Mouse (Mus musculus) thymus, adult 2 months (tissue): Measurements from ENCODE around the gene Slc6a11. TPM values are rescaled to one million over a fixed set of nuclear protein-coding genes. Genes with fewer than 3 reads are reported as not detected.

ENCODE experiments used
- DNase-seq: peaks from one replicate; pipeline ENCODE4 v3.0.0; 2021
- H3K27ac ChIP-seq: fragments of 200-500 bp; 2 replicates; pipeline ENCODE4 v1.5.1; 2012; ENCODE audit warnings: low read length, control low read depth; ENCODE audit not compliant: control insufficient read depth, insufficient read depth
- H3K27me3 ChIP-seq: fragments of 200-500 bp; 2 replicates; pipeline ENCODE4 v1.6.1; 2012; ENCODE audit warnings: mild to moderate bottlenecking, low read length, moderate library complexity, mixed read lengths; ENCODE audit not compliant: control insufficient read depth, insufficient read depth
- H3K36me3 ChIP-seq: fragments of 200-500 bp; 2 replicates; pipeline ENCODE4 v1.6.1; 2012; ENCODE audit warnings: mild to moderate bottlenecking, low read length, moderate library complexity; ENCODE audit not compliant: control insufficient read depth, insufficient read depth
- H3K4me1 ChIP-seq: fragments of 200-500 bp; replicated peaks from 2 replicates; pipeline ENCODE4 v1.6.1; 2012; ENCODE audit warnings: low read length; ENCODE audit not compliant: control insufficient read depth, insufficient read depth
- H3K4me3 ChIP-seq: fragments of 200-500 bp; 2 replicates; pipeline ENCODE4 v1.5.1; 2012; ENCODE audit warnings: mild to moderate bottlenecking, low read length, control low read depth, moderate library complexity; ENCODE audit not compliant: control insufficient read depth, insufficient read depth
- CTCF ChIP-seq: fragments of 200-500 bp; IDR thresholded peaks from 2 replicates; pipeline ENCODE4 v1.5.1; 2012; ENCODE audit warnings: mild to moderate bottlenecking, control low read depth, low read length, moderate library complexity, borderline replicate concordance; ENCODE audit not compliant: control insufficient read depth, poor library complexity, insufficient read depth; ENCODE audit errors: extremely low read depth
- POLR2A ChIP-seq: fragments of 200-500 bp; IDR thresholded peaks from 2 replicates; pipeline ENCODE4 v1.6.1; 2012; ENCODE audit warnings: mild to moderate bottlenecking, low read length, control low read depth, moderate library complexity; ENCODE audit not compliant: control insufficient read depth, poor library complexity, insufficient read depth; ENCODE audit errors: extremely low read depth
- WGBS: fragments of 180-500 bp; shearing (Covaris S2); methylation state at CpG from one replicate; pipeline ENCODE4 v1.1.7; 2018; 5-methylcytosine and 5-hydroxymethylcytosine counted together
- polyA plus RNA-seq: library from polyadenylated mRNA; depleted of rRNA; stranded (reverse); fragments of >200 nt; gene quantifications from 2 replicates; pipeline ENCODE4 v1.2.3, GENCODE M21; 2012

Slc6a11 gene
- polyA plus RNA-seq, 1 experiment: 0.19 TPM

GRCm38 (mm10) chr6:114199200-114199845 lies 68.3 kb downstream of the Slc6a11 start:
- no peak for DNase-seq
- WGBS: 62% methylated on average over 9 of the region's 9 CpGs
- Histone ChIP-seq H3K4me1 (no peaks in the 10 kb centered on the region), H3K27me3 (no peaks in the 10 kb centered on the region), H3K27ac (no peak overlapping the region), H3K36me3 (no peaks in the 10 kb centered on the region), H3K4me3 (no peak overlapping the region)
- TF ChIP-seq CTCF: no peak
- TF ChIP-seq POLR2A: no peak

- WGBS: 85% methylated on average over 3 of the region's 3 CpGs
- H3K4me3 ChIP-seq: no peak overlapping the region
- TF ChIP-seq POLR2A (no peak), CTCF (no peak)
Measured at GRCm38 (mm10) chr6:114204557-114204956, 73.5 kb downstream of the Slc6a11 start.

DNA sequence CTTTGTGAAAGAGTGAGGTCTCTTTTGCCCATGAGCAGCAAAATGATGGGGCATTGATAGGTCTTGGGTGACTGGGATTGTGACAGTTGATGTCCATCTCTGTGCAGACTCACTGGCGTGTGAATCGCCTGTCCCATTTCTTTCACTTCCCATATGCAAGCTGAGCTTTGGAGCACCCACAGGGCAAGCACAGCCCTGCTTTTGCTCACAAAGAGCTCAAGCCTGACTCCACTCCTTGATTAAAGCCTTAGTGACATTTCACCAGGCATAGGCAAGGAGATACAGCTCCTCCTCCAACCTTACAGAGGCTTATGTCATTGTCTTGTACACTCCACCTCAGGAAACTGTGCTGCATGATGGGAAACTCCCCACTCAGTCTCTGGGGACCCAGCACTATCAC lies 77.3 kb downstream of the Slc6a11 start:
- no peaks in the 10 kb centered on the region for H3K4me1 ChIP-seq
- TF ChIP-seq POLR2A (no peak), CTCF (no peak)
- no peak overlapping the region for H3K27ac ChIP-seq
- H3K4me3 ChIP-seq: no peak overlapping the region
- no peaks in the 10 kb centered on the region for H3K27me3 ChIP-seq
- DNase-seq: no peak
- 93% methylated on average over 2 of the region's 2 CpGs for WGBS
- no peaks in the 10 kb centered on the region for H3K36me3 ChIP-seq

More at GRCm38 (mm10) chr6:114204557-114204956, 73.5 kb downstream of the Slc6a11 start:
- no peak for DNase-seq
- Histone ChIP-seq H3K36me3 (no peaks in the 10 kb centered on the region), H3K27me3 (no peaks in the 10 kb centered on the region), H3K4me1 (no peaks in the 10 kb centered on the region), H3K27ac (no peak overlapping the region)

GRCm38 (mm10) chr6:114214393-114214792 lies 83.4 kb downstream of the Slc6a11 start:
- WGBS: 76% methylated on average over 4 of the region's 4 CpGs
- H3K4me3 ChIP-seq: no peak overlapping the region
- no peak for TF ChIP-seq POLR2A
- TF ChIP-seq CTCF: no peak

GRCm38 (mm10) chr6:114216741-114217414 lies 85.8 kb downstream of the Slc6a11 start:
- H3K36me3 ChIP-seq: no peaks in the 10 kb centered on the region
- no peaks in the 10 kb centered on the region for H3K27me3 ChIP-seq
- no peaks in the 10 kb centered on the region for H3K4me1 ChIP-seq
- no peak for TF ChIP-seq CTCF
- TF ChIP-seq POLR2A: no peak
- no peak overlapping the region for H3K27ac ChIP-seq
- no peak for DNase-seq
- 64% methylated on average over 13 of the region's 13 CpGs for WGBS
- no peak overlapping the region for H3K4me3 ChIP-seq

More at GRCm38 (mm10) chr6:114214393-114214792, 83.4 kb downstream of the Slc6a11 start:
- H3K27ac ChIP-seq: no peak overlapping the region
- no peak for DNase-seq
- no peaks in the 10 kb centered on the region for H3K4me1 ChIP-seq
- no peaks in the 10 kb centered on the region for H3K27me3 ChIP-seq
- no peaks in the 10 kb centered on the region for H3K36me3 ChIP-seq

- Histone ChIP-seq H3K36me3 (no peaks in the 10 kb centered on the region), H3K27me3 (no peaks in the 10 kb centered on the region), H3K27ac (no peak overlapping the region), H3K4me3 (no peak overlapping the region), H3K4me1 (no peaks in the 10 kb centered on the region)
- DNase-seq: no peak
- TF ChIP-seq CTCF: no peak
- no peak for TF ChIP-seq POLR2A
- WGBS: 17% methylated on average over 4 of the region's 4 CpGs
Measured at GRCm38 (mm10) chr6:114224399-114224798, 93.4 kb downstream of the Slc6a11 start.

- 5% methylated on average over 2 of the region's 2 CpGs for WGBS
- no peak for DNase-seq
- no peak overlapping the region for H3K27ac ChIP-seq
- H3K4me1 ChIP-seq: no peaks in the 10 kb centered on the region
- no peaks in the 10 kb centered on the region for H3K27me3 ChIP-seq
- H3K4me3 ChIP-seq: no peak overlapping the region
- TF ChIP-seq CTCF (no peak), POLR2A (no peak)
- no peaks in the 10 kb centered on the region for H3K36me3 ChIP-seq
Measured at GRCm38 (mm10) chr6:114227378-114227777, 96.3 kb downstream of the Slc6a11 start.
